Mouse (Mus musculus) cerebellum, postnatal 14 days (tissue): ENCODE results near the gene 1700092M07Rik.
"Not testable (repeated sequence)": the region's sequence is repeated elsewhere in the genome, so short reads cannot be mapped to it uniquely, and the experiment has no call there.

Experiments used
- DNase-seq, 2 experiments: peaks; one replicate each; pipeline ENCODE4 v3.0.0; 2021; ENCODE audit warnings: mixed read lengths in 2 of 2

The 1700092M07Rik gene

DNA sequence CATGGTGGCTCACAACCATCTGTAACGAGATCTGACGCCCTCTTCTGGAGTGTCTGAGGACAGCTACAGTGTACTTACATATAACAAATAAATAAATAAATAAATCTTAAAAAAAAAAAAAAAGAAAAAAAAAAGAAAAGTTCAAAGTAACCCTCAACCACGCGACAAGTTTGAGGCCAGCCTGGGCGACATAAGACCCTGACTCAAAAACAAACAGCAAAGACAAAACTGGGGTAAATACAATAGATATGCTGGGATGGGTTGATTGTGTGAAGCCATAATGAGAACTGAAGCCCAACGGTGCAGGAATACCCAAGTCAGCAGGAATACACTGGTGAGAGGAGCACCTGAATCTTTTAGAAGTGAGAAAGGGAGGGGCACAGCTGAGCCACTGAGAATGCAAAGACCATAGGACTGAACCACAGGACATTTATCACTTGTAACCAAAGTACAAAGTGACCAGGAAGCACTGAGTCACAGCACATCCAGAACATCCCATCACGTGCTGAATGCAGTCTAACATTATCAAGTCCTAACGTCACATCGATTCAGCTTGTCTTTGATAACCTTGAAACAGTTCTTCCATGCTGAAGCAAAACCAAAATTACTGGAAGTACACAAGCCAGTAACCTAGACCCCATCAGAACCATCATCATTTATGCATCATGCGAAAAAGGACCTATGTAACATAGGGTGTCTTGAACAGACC is 23.6 kb upstream of the 1700092M07Rik start:
- no peak for DNase-seq

DNA sequence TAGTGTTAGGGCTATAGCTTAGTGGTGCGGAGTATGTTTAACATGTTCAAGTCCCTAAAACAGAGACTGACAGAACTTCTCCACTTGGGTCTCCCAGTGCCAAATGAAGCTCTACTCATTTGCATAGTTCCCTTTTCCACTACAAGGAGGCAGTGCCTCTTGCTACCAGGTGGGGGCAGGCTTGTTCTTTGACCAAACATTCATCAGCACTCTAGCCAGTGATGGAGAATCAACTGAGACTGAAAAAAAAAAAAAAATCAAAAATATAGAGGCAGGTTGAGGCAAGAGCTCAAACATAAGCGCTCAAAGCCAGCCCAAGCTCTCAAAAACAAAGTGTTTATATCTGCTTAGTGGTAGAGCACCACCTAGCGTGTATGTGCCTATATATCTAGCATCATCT is 22.2 kb upstream of the 1700092M07Rik start:
- DNase-seq = peak; percentile 70 to 72

DNA sequence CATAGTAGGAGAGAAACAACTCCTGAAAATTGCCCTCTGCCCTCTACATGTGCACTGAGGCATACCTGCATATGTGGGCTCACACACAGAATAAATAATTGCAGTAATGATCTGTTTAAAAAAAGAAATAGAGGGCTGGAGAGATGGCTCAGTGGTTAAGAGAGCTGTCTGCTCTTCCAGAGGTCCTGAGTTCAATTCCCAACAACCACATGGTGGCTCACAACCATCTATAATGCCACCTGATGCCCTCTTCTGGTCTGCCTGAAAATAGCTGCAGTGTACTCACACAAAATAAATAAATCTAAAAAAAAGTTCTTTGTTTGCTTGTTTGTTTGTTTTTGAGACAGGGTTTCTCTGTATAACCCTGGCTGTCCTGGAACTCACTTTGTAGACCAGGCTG is 21.5 kb upstream of the 1700092M07Rik start:
- not testable (repeated sequence) for DNase-seq

DNA sequence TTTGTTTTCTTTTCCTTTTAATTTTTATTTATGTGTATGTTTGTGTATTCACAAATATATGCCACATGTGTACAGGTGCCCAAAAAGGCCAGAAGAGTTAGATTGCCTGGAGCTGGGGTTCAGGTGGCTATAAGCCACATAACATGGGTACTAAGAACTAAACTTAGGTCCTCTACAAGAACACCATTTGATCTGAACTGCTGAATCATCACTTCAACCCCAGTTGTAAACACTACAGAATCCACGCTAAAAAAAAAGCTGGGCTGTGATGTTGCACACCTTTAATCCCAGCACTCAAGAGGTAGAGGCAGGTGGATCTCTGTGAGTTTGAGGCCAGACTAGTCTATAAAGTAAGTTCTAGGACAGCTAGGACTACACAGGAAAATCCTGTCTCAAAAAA is 19.1 kb upstream of the 1700092M07Rik start:
- no peak for DNase-seq

DNA sequence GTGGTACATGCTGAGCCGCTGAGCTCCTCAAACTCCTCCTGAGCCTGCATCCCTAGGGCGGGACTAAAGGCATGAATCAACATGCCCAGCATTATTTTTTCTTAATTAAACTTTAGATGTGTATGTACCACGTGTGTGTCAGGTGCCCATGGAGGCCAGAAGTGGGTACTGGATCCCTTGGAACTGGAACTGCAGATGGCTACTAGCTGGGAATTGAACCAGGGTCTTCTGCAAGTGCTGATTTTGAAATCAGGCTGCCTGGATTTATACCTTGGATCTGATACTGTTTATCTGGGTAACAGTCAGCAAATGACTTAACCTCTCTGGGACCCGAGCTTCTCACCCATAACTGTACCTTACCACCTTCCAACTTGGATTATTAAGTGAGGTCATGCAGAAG is 18.5 kb upstream of the 1700092M07Rik start:
- DNase-seq = no peak

DNA sequence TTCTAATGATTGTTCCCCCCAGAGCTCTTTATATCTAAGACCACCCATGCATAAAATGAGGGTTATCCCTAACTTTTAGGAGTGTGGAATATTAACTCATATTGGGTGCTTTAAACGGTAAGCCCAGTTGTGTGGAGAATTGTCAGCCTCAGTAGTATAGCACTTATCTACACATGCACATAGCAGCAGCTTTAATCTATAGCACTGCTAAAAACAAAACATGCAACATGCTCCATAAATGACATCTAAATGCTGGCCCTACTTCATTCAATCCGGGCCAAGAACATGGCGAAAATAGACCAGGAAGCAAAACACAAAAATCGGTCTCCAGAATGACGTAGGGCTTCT is 18.0 kb upstream of the 1700092M07Rik start:
- no peak for DNase-seq

DNA sequence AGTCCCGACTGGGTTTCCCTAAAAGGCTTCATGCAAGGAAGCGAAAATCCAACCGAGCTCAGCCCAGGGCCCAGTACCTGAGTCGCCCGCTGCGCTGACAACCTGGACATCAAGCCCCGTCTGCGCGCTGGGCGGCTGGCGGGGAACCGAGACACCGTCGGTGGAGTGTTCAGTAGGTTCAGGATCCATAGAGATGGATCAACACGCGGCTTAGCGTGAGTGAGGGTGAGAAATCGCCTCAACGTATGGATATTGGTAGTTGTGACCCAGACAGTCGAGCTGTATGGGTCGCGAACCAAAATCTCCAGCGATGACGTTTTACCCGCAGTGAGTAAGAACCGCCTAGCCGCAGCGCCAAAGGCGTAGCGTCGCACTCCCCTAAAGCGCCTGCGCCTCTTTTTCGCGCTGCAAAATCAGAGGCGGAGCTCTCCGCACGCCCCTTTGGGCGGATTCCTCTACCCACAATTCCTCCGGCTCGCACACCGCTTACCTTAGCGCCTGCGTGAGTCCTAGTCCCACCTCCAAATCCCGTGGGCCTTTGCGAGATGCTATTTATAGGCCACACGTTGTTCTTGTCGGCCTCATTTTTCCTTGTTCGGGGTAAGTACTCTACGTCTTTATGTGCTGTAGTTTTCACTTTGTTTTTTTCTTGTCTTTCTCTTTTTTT is 17.5 kb upstream of the 1700092M07Rik start, which contains the start of gene Slc3a2:
Gene Slc3a2 (minus strand): TSS at position 463 of the 667 bp plus-strand sequence.
- peak; percentile 94 to 96 for DNase-seq

DNA sequence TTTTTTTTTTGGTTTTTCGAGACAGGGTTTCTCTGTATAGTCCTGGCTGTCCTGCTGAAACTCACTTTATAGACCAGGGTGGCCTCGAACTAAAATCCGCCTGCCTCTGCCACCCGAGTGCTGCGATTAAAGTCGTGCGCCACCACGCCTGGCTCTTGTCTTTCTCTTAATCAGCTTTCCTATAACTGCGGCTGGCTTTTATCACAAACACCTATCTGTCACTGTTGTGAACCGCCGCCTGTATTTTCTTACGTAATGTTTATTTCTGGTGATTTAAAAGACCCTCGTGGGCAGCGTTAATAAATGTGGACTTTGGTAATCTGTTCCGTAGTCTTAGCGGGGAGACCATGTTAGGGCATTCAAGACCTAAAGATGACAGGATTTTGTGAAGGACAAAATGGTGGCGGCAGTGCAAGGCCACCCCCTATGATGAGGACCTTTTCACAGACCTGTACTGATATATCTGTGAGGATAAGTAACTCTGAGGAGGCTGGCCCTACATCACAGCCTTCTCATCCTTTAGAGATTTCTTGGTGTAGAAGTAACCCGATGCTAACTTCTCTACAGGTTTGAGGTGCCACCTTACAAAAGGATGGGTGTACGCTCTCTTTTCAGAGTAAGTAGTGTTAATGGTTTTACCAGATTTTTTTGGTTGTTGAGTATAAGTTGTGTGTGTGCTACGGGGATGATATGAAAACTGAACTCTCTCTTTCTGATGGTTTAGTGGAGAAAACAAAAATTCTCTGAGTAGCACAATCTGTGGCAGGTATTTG is 16.8 kb upstream of the 1700092M07Rik start:
- DNase-seq = peak; percentile 32 to 41

DNA sequence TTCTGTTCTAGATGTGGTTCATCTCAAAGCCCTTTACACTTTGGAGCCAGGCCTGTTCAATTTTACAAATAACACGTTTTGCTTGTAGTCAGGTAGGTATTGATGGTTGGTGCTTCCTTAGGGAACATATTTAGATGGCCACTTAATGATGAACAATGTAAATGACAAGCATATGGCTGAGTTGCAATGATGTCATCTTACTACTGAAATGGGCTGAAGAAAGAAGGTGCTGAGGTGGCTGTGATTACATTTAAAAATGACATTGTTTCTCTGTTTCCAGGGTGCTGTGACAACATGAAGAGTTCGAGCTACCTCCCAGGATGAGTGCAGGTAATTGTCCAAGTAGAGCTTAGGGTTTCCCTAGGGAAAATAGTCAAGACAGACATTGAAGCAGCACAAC is 16.1 kb upstream of the 1700092M07Rik start:
- no peak for DNase-seq

DNA sequence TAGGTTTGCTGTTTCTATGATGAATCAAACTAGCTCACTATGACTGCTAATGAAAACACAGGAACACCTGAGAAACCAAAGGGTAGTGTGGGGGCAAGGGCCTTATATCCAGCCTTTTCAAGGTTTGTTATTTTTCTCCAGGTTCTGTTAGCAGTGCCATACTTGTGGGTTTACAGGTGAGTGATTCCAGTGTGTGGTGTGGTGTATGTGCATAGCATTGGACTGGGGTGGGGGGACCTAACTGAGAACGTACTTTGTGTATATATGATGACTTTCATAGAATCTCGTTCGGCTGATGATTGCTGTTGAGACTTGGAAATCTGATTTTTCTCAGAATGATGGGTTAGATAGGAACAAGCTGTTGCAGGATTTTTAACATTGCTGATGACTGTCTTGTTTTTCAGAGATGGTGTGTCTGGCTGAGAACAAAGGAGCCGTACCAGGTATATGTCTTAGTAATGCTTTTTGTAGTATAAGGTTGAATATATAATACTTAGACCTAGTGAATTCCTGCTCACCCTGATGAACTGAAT is 15.4 kb upstream of the 1700092M07Rik start:
- DNase-seq = no peak

DNA sequence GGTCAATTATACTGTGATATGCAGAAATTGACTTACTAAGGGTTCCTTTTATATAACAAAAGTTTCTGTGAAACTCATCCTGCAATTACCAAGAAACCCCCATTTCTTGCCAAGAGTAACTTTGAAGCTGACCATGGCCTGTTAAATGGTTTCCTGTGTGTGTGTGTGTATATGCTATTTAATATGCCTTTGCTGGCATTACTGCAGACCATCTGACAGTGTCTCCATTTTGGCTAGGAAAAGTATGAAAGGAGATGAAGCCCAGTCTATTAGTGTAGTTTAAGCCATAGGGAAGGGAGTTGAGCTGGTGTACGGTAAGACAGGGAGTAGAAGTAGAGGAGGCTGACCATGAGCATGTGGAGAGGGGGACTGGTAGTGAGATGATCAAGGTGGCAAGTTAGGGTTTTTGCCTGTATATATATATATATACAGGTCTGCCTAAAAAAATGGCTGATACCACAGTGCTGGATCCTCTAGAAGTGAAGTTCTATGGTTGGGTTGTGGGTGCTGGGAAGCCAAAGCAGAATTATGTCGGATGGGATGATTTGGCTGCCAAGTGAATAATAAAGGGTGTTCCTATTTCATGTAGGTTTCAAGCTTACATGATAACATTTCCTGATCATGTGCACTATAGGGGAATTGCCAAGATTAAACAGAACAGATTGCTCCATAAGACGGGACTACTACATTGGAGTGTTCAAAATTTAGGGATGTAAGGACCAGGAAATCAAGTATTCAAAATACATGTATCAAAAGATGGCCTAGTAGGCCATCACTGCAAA is 13.7 kb upstream of the 1700092M07Rik start:
- no peak for DNase-seq

DNA sequence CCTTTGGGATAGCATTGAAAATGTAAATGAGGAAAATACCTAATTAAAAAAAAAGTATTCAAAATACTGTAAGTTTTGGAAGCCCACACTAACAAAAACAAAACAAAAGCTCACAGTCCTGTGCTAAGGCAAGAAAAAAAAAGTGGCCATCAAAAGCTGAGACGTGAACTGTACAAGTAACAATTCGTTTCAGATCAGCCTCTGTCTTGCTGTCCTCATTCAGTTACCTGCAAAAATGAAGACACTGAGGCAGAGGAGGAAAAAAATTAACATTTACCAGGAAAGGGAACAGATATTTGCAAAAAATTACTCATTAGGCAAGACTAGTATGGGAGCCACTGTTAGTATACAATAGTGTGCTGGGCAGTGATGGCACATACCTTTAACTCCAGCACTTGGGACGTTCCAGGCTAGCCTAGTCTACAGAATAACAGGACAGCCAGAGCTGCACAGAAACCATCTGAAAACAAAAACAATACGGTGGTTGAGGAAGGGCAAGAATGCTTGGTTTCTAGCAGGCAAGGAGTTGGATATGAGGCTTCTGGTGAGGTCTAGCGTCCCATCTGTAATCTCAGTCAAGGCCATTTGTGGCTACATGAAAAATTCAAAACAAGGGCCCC is 12.9 kb upstream of the 1700092M07Rik start:
- DNase-seq = no peak

DNA sequence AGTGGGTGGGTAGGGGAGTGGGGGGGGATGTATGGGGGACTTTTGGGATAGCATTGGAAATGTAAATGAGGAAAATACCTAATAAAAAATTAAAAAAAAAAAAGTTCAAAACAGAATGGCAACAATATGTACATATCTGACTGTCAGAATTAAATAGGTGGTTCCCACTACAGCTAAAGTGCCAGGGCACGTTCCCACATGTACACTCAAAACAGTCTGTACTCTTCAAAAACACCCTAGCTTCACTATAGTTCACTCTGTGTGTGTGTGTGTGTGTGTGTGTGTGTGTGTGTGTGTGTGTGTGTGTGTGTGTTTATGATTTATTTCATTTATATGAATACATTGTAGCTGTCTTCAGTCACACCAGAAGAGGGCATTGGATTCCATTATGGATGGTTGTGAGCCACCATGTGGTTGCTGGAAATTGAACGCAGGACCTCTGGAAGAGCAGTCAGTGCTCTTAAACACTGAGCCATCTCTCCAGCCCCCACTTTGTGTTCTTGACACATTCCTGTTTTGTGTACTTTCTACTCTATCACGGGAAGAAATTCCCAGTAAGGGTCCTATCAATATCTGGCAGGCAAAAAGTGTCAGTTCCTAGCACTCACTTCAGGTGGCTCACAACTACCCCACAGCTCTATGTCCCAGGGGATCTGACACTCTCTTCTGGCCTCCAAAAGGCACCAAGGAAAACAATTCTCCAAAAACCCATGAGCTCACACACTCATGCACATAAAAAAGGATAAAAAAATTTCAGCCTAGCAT is 12.0 kb upstream of the 1700092M07Rik start:
- DNase-seq = not testable (repeated sequence)

DNA sequence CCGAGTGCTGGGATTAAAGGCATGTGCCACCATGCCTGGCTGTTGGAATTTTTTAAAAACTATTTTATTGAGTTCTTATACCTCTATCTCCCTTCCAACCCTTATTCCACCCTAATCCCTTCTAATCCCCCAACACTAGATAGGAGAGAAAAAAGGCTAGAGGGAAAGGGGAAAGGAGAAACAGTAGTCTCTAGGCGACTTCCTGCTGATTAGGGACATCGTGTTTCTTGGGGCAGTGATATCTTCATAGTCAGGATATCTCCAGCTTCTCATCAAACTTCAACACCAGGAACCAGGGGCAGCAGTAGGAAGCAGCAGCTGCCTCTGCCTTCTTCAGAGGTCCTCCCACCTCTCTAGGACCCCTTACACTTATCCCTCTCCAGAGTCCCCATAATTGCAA is 6.2 kb upstream of the 1700092M07Rik start:
- no peak for DNase-seq

DNA sequence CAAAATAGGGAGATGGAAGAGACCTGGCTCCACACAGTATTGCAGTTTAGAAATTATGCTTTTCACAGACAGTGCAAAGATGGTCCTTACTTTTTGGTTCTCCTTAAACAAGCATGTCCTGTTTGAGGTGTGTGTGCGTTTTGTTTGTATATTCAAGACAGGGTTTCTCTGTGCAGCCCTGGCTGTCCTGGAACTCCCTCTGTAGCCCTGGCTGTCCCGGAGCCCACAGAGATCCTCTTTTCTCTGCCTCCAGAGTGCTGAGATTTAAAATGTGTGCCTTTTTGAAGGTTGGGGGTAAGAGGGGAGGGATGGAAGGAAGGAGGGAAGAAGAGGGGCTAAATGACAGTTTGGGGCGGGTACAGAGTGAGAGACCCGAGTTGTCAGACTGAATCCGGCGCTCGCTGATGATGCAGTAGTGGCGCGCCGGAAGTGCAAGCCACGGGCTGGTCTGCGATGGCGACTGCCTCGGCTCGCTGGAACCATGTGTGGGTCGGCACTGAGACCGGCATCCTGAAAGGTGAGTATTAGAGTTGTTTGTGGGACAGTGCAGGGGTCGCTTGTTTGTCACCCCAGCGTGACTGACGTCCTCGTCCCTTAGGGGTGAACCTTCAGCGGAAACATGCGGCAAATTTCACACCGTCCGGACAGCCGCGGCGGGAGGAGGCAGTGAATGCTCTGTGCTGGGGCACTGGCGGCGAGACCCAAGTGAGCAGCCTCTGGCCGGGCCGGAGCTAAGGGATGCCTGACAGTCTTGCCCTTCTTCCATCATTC is 4.9 kb upstream of the 1700092M07Rik start, which contains the start of gene Wdr74:
Gene Wdr74 (plus strand): TSS at position 439 of the 771 bp plus-strand sequence.
- peak; percentile 95 to 96 for DNase-seq

DNA sequence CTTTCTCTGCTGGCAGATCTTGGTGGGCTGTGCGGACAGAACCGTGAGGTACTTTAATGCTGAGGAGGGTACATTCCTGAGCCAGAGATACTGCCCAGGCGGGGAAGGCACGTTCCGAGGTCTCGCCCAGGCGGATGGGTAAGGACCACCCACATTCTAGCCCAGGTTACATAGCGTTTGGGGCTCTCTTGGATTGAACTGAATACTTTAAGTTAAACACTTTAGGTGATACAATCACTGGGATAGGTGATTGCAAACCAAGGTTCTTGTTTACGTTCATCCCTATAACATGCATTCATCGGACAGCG is 4.4 kb upstream of the 1700092M07Rik start:
- no peak for DNase-seq

DNA sequence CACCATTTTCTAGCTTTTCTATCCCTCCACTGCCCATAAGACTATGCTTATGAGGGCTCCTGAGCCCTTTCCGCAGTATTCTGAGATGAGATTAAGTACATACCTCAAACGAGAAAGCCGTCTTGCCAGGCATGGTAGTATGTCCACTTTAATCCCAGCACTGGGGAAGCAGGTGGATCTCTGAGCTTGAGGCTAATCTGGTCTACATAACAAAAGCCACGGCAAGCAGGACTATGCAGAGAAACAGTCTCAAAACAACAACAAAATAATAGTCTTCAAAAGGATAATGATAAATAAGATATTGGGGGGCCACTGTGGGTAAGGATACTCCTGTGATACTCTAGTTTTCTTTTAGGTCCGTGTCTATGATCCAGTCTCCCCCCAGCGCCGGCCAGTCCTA is 1.6 kb upstream of the 1700092M07Rik start:
- no peak for DNase-seq

DNA sequence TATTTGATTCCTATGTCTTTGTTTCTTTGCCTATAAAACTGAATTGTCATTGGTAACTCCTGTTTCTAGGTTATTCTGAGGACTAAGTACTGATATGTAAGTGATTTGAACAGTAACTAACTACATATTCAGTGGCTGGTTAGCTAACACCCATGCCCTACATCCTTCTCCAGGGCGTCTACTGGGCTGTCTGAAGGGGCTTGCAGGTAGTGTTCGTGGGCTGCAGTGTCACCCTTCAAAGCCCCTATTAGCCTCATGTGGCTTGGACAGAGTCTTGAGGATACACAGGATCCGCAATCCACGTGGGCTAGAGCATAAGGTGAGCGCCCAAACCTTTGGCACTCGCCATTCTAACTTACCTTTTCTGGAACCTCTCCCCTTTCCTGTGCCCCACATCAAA is 872 bp upstream of the 1700092M07Rik start:
- DNase-seq = no peak

DNA sequence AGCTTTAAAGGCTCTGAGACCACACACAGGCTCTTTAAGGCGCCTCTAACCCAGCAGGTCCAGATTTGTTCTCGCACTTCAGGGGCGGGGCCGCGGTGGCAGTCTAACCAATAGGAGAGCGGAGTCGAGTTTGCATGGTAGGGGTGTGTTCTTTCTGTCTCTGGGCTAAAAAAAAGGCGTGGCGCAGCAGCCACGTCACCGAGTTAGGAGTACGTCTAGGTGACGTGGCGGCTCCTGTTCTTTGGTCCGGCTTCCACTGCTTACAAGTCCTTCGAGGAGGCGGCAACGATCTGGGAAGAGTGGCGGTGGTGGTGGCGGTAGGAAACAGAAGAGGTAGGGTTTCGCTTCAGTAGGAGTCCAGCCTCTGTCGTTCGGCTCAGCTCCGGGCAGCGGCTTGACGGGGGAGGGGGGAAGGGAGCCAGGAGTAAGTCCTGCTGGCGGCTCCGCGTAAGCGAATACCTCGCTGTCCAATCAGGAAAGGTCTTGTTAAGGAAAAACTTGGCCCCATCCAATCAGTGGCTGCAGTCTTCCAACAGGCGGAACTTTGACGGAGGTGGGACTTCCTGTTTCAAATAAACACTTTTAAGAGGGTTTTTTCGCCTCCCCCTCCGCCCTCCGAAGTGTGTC is 838 bp downstream of the 1700092M07Rik start, which contains the start of gene Stx5a:
Gene Stx5a (plus strand): TSS at position 171 of the 627 bp plus-strand sequence.
- peak; percentile 95 to 96 for DNase-seq

DNA sequence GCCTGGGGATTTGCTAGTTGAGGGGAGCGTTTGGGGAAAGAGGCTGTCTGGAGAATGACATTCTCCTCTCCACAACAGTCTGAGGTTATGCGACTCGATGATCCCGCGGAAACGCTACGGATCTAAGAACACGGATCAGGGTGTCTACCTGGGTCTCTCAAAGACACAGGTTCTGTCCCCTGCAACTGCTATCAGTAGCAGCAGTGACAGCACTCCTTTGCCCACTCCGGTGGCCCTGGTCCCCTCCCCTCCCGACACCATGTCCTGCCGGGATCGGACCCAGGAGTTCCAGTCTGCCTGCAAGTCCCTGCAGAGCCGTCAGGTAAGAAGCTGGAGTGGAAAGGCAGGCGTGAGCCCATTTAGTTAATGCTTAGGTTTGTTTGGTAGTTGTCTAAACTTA is 1.7 kb downstream of the 1700092M07Rik start:
- DNase-seq = peak in 1 of 2 experiments; percentile 27
